Mouse (Mus musculus): Measurements from ENCODE around the gene Emid1. TPM values are rescaled to one million over a fixed set of nuclear protein-coding genes. Genes with fewer than 3 reads are reported as not detected.
A peak's percentile ranks its signal among the peaks of the same experiment; 100 is the strongest.

Gene Emid1
- polyA plus RNA-seq, 1 experiment from 2014 or later, result 7.9 TPM

DNA sequence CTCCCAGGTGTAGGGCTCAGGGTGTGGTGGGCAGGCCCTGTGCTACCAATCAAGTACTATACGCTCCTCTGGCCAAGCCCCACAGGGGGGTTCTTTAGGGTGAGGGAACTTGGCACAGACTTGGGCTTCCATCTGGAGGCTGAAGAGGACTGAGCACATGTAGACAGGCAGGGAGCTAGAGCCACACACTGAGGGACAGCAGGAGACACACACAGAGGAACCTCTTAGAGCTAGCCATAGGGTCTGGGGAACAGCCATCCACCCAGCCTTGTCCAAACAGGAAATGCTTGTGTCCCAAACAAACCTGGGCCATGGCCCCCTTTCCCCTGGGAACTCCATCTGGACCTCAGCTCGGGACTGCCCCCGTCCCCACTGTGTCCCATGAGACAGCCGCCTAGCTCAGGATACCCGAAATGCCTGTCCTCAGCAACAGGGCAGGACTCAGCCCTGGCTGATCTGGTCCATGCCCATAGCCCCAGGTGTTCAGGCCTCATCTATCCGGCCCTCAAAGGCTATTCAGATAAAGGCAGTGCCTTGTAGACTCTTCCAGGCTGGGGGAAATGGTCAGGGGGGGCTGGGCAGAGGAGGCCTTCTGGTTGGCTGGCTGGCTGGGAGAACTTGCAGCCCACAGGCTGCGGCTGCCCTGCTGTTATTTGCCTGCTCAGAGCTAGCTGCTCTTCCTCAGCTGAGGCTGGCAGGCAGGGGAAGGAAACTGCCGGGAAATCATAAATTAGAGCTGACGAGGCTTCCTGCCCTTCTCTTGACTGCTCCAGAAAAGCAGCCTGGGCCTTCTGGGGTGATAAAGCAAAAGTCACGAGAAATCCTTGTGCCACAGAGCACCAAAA is 3.1 kb upstream of the Emid1 start:
- no peak for ATAC-seq (ENCODE audit: low FRiP score, low TSS enrichment)
- Histone ChIP-seq H3K4me2 (ENCODE audit: low read length) (no peak overlapping the region), H3K9ac (replicated peaks; ENCODE audit: low read length) (no peak overlapping the region), H3K4me1 (ENCODE audit: control insufficient read depth, insufficient read depth, low read length) (no peaks in the 10 kb centered on the region), H3K4me3 (replicated peaks; ENCODE audit: low read depth, low read length) (no peak overlapping the region), H3K9me3 (ENCODE audit: control insufficient read depth, low read length) (no peaks in the 10 kb centered on the region), H3K36me3 (ENCODE audit: control insufficient read depth, insufficient read depth, low read length) (no peaks in the 10 kb centered on the region), H3K27ac (replicated peaks; ENCODE audit: low read depth, low read length) (no peak overlapping the region), H3K27me3 (ENCODE audit: control insufficient read depth, insufficient read depth, low read length) (peaks cover 21% of the 10 kb centered on the region; the same call in 1 of the 2 replicates)
- DNase-seq, result peak; percentile 25
- WGBS, result 55% methylated on average over 10 of the region's 10 CpGs

DNA sequence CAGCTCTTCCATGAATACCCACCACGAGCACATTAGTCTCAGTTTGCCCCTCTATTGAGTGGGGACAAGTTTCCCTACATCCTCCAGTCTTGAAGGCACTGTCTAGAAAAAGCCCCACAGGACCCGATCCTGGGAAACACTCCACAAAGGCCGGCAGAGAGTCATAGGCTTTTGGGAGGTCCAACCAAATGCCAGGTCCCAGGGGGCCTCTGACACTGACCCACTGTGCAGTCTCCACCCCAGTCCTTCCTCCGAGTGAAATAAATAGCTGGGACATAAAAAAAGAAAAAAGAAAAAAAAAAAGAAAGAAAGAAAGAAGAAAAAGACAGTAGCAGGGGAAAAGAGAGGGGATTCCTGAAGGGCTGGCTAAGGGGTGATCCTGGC is 818 bp downstream of the Emid1 start:
- H3K4me1 ChIP-seq (ENCODE audit: control insufficient read depth, insufficient read depth, low read length), result 0 out of 2 replicates have a peak, but pooled peaks cover 6% of the 10 kb centered on the region
- peak overlapping the region; percentile 95 for H3K4me2 ChIP-seq (ENCODE audit: low read length)
- no peak overlapping the region for H3K27ac ChIP-seq (replicated peaks; ENCODE audit: low read depth, low read length)
- H3K9me3 ChIP-seq (ENCODE audit: control insufficient read depth, low read length), result no peaks in the 10 kb centered on the region
- no peak for ATAC-seq (ENCODE audit: low FRiP score, low TSS enrichment)
- DNase-seq, result no peak
- no peak overlapping the region; the same call in 1 of the 2 replicates for H3K4me3 ChIP-seq (replicated peaks; ENCODE audit: low read depth, low read length)
- peaks cover 21% of the 10 kb centered on the region; the same call in 1 of the 2 replicates for H3K27me3 ChIP-seq (ENCODE audit: control insufficient read depth, insufficient read depth, low read length)
- H3K36me3 ChIP-seq (ENCODE audit: control insufficient read depth, insufficient read depth, low read length), result no peaks in the 10 kb centered on the region
- WGBS, result 10% methylated on average over 4 of the region's 4 CpGs
- H3K9ac ChIP-seq (replicated peaks; ENCODE audit: low read length), result no peak overlapping the region; the same call in 1 of the 2 replicates

DNA sequence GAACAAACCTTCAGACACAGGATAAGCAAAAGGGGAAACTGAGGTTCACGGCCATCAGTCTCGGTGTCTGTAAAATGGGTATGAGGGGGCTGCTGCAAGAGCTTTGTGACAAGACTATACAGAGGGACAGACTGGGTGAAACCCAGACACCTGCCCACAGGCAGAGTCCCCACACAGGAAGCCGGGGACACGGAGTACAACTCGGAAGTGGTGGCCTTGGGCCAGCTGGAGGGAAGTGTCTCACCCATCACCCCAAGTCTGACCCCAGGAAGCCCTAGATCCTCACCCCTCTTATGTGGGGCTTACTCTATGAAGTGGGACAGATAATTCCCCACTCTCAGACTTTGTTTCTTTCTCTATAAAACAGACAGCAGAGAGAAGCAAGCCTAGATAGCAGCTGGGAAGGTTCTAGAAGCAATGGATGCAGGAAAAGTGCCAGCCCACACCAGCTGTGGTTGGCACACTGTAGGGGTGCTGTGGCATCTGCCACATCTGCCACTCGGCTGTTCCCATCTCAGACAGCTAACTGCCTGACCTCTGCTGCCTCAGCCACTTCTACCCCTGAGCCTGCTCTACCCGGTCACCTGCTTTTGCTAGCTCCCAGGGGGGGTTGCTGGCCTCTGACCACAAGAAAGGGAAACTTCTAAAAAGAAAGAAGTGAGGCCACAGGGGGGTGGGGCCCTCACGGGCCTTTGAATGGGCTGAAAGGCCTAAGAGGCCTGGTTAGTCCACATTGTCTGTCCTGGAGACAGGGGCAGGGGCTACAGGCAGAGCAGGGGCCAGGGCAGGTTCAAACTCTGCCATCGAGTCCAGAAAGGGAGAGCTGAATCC is 1.4 kb downstream of the Emid1 start:
- ATAC-seq (ENCODE audit: low FRiP score, low TSS enrichment) (no peak), DNase-seq (no peak)
- no peak overlapping the region for H3K27ac ChIP-seq (replicated peaks; ENCODE audit: low read depth, low read length)
- H3K4me3 ChIP-seq (replicated peaks; ENCODE audit: low read depth, low read length), result no peak overlapping the region
- no peak overlapping the region for H3K9ac ChIP-seq (replicated peaks; ENCODE audit: low read length)
- H3K4me1 ChIP-seq (ENCODE audit: control insufficient read depth, insufficient read depth, low read length), result 0 out of 2 replicates have a peak, but pooled peaks cover 6% of the 10 kb centered on the region
- H3K36me3 ChIP-seq (ENCODE audit: control insufficient read depth, insufficient read depth, low read length), result no peaks in the 10 kb centered on the region
- WGBS, result 54% methylated on average over 9 of the region's 9 CpGs
- H3K27me3 ChIP-seq (ENCODE audit: control insufficient read depth, insufficient read depth, low read length), result peaks cover 21% of the 10 kb centered on the region; the same call in 1 of the 2 replicates
- no peak overlapping the region for H3K4me2 ChIP-seq (ENCODE audit: low read length)
- no peaks in the 10 kb centered on the region for H3K9me3 ChIP-seq (ENCODE audit: control insufficient read depth, low read length)

DNA sequence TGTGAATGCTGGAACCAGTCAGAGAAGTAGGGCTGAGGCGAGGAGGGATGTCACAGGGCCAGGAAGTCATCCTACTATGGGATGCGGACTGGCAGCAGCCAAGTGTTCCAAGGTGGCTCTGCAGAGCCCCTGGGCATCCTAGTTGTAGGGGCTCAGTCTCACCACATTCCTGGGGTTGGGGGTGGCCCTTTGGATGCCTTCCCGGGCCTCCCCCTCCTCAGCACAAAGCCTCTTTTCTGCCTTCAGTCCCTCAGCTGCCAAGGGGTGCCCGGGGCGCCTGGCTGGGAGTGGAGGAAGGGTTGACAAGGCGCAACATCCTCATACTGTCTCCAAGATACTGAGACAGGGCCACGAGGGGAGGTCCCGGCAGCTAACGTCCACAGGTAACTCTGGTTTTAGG is 2.1 kb downstream of the Emid1 start:
- Histone ChIP-seq H3K4me1 (ENCODE audit: control insufficient read depth, insufficient read depth, low read length) (0 out of 2 replicates have a peak, but pooled peaks cover 6% of the 10 kb centered on the region), H3K36me3 (ENCODE audit: control insufficient read depth, insufficient read depth, low read length) (no peaks in the 10 kb centered on the region), H3K27ac (replicated peaks; ENCODE audit: low read depth, low read length) (no peak overlapping the region), H3K4me2 (ENCODE audit: low read length) (no peak overlapping the region), H3K9me3 (ENCODE audit: control insufficient read depth, low read length) (no peaks in the 10 kb centered on the region), H3K9ac (replicated peaks; ENCODE audit: low read length) (no peak overlapping the region), H3K4me3 (replicated peaks; ENCODE audit: low read depth, low read length) (no peak overlapping the region), H3K27me3 (ENCODE audit: control insufficient read depth, insufficient read depth, low read length) (peaks cover 21% of the 10 kb centered on the region; the same call in 1 of the 2 replicates)
- 65% methylated on average over 9 of the region's 9 CpGs for WGBS
- ATAC-seq (ENCODE audit: low FRiP score, low TSS enrichment), result no peak
- DNase-seq, result no peak

DNA sequence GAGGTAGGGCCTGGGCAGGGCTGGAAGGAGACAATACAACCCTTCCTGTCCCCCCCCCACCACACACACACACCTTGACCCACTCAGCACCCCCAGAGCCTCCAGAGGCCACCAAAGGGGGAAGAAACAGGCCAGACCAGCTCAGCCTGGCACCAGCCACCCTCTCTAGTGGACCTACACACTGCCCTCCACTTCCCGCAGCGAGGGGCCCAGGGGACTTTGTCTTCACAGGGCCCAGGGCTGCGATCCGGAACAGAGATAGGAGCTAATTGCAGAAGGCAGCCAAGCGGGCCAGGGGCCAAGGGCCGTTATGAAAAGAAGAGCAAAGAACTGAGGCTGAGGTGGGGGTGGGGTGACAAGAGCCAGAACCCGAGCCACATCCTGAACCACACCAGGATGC is 2.8 kb downstream of the Emid1 start:
- no peak overlapping the region for H3K4me2 ChIP-seq (ENCODE audit: low read length)
- ATAC-seq (ENCODE audit: low FRiP score, low TSS enrichment) (no peak), DNase-seq (peak; percentile 14)
- no peak overlapping the region for H3K9ac ChIP-seq (replicated peaks; ENCODE audit: low read length)
- no peak overlapping the region for H3K4me3 ChIP-seq (replicated peaks; ENCODE audit: low read depth, low read length)
- H3K27ac ChIP-seq (replicated peaks; ENCODE audit: low read depth, low read length), result no peak overlapping the region
- 9% methylated on average over 7 of the region's 7 CpGs for WGBS
- no peaks in the 10 kb centered on the region for H3K36me3 ChIP-seq (ENCODE audit: control insufficient read depth, insufficient read depth, low read length)
- H3K27me3 ChIP-seq (ENCODE audit: control insufficient read depth, insufficient read depth, low read length), result peaks cover 21% of the 10 kb centered on the region; the same call in 1 of the 2 replicates
- H3K9me3 ChIP-seq (ENCODE audit: control insufficient read depth, low read length), result no peaks in the 10 kb centered on the region
- H3K4me1 ChIP-seq (ENCODE audit: control insufficient read depth, insufficient read depth, low read length), result 0 out of 2 replicates have a peak, but pooled peaks cover 6% of the 10 kb centered on the region

DNA sequence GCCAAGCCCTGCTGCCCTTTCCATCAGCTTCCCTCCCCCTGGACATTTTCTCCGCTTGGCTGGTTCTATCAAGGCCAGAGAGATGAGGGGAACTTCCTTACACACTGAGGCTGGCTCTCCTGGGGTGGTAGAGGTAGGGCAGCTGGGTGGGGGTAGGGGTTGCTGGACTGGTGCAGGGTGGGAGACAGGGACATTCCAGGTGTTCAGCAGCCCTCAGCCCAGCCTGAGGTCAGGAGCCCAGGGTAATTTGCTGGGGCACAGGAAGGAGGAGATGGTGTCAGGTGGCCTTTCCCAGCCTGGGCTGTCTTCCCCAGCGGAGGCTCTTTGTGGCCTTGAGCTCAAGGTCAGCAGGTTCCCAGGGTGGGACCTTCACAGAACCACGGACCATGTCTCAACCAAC is 6.5 kb downstream of the Emid1 start:
- Histone ChIP-seq H3K36me3 (ENCODE audit: control insufficient read depth, insufficient read depth, low read length) (no peaks in the 10 kb centered on the region), H3K9ac (replicated peaks; ENCODE audit: low read length) (no peak overlapping the region), H3K4me1 (ENCODE audit: control insufficient read depth, insufficient read depth, low read length) (0 out of 2 replicates have a peak, but pooled peaks cover 6% of the 10 kb centered on the region), H3K27me3 (ENCODE audit: control insufficient read depth, insufficient read depth, low read length) (peaks cover under 1% of the 10 kb centered on the region; the same call in 1 of the 2 replicates), H3K9me3 (ENCODE audit: control insufficient read depth, low read length) (no peaks in the 10 kb centered on the region), H3K27ac (replicated peaks; ENCODE audit: low read depth, low read length) (no peak overlapping the region), H3K4me3 (replicated peaks; ENCODE audit: low read depth, low read length) (no peak overlapping the region), H3K4me2 (ENCODE audit: low read length) (no peak overlapping the region)
- DNase-seq (no peak), ATAC-seq (ENCODE audit: low FRiP score, low TSS enrichment) (no peak)
- WGBS, result 68% methylated on average over 3 of the region's 3 CpGs

DNA sequence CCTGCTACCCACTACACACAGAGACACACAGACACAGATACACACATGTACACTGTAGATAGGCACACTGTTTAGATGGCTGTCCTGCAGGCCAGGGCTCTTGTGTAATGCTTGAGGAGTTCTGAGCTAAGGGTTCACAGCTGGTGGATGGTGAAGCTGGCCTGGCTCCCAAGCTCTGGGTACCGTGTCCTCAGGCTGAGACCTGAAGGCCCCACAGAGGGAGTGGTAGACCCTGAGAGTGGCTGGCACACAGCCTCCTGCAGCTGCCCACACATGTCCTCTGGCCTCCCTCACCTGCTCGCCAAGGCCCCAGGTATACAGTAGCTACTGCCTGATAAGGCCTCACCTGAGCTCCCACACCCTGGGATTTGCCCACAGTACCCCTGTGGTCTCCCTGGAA is 10.1 kb downstream of the Emid1 start:
- Histone ChIP-seq H3K36me3 (ENCODE audit: control insufficient read depth, insufficient read depth, low read length) (no peaks in the 10 kb centered on the region), H3K9me3 (ENCODE audit: control insufficient read depth, low read length) (no peaks in the 10 kb centered on the region), H3K27ac (replicated peaks; ENCODE audit: low read depth, low read length) (no peak overlapping the region), H3K27me3 (ENCODE audit: control insufficient read depth, insufficient read depth, low read length) (no peaks in the 10 kb centered on the region), H3K4me2 (ENCODE audit: low read length) (no peak overlapping the region), H3K4me1 (ENCODE audit: control insufficient read depth, insufficient read depth, low read length) (no peaks in the 10 kb centered on the region), H3K9ac (replicated peaks; ENCODE audit: low read length) (no peak overlapping the region), H3K4me3 (replicated peaks; ENCODE audit: low read depth, low read length) (no peak overlapping the region)
- WGBS, result 80% methylated on average over 2 of the region's 2 CpGs
- ATAC-seq (ENCODE audit: low FRiP score, low TSS enrichment) (no peak), DNase-seq (no peak)

DNA sequence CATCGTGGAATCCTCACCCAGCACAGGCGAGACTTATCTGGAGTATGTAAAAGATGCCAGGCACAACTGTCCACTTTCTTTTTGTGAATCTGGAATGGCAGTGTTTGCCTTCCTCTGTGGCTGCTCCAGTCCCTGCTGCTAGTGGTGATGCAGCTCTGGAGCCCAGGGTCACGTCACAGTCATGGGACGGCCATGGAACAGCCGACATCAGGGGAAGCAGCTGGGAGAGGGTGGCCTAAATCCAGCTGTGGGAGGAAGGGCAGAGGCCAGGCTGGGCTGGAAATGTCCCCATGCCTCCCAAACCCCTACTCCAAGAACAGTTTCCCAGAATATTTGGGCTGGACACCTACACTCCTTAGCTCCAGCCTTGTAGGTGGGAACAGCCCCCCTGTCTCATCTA is 10.8 kb downstream of the Emid1 start:
- H3K4me1 ChIP-seq (ENCODE audit: control insufficient read depth, insufficient read depth, low read length), result no peaks in the 10 kb centered on the region
- WGBS, result 87% methylated on average over 5 of the region's 5 CpGs
- no peaks in the 10 kb centered on the region for H3K9me3 ChIP-seq (ENCODE audit: control insufficient read depth, low read length)

More for the DNA sequence above, 10.8 kb downstream of the Emid1 start:
- Histone ChIP-seq H3K27ac (replicated peaks; ENCODE audit: low read depth, low read length) (no peak overlapping the region), H3K36me3 (ENCODE audit: control insufficient read depth, insufficient read depth, low read length) (no peaks in the 10 kb centered on the region), H3K27me3 (ENCODE audit: control insufficient read depth, insufficient read depth, low read length) (no peaks in the 10 kb centered on the region), H3K9ac (replicated peaks; ENCODE audit: low read length) (no peak overlapping the region), H3K4me3 (replicated peaks; ENCODE audit: low read depth, low read length) (no peak overlapping the region), H3K4me2 (ENCODE audit: low read length) (no peak overlapping the region)
- DNase-seq (no peak), ATAC-seq (ENCODE audit: low FRiP score, low TSS enrichment) (no peak)

Data from midbrain, embryonic 14.5 days (tissue).